Mouse (Mus musculus): ENCODE measurements around the gene Ntpcr. TPM values are rescaled to one million over a fixed set of nuclear protein-coding genes. Genes with fewer than 3 reads are reported as not detected.

The Ntpcr gene
- total RNA-seq (2023) = 19.6 TPM

GRCm38 (mm10) chr8:125729746-125730145 lies at the start of gene Ntpcr:
Gene Ntpcr (plus strand): TSS chr8:125729963.

Other genes starting within 250 kb of the Ntpcr start
- gene Sipa1l2, start 160.2 kb upstream of the Ntpcr start, total RNA-seq (2023) = 10.0 TPM
- gene Map10, start 60.1 kb upstream of the Ntpcr start, total RNA-seq (2023) = 2.6 TPM
- not detected for gene Pcnx2, start 168.4 kb downstream of the Ntpcr start, total RNA-seq (2023)
- not detected for gene Map3k21, start 180.5 kb downstream of the Ntpcr start, total RNA-seq (2023)